Mouse (Mus musculus) liver, postnatal 0 days (tissue): ENCODE results near the gene Gm20390. TPM values are rescaled to one million over a fixed set of nuclear protein-coding genes. Genes with fewer than 3 reads are reported as not detected.

Experiments
- ATAC-seq: fragments of 200-750 bp; cut with Nextera tagmentation; 2 replicates; pipeline ENCODE4 v1.8.0; 2017; ENCODE audit warnings: mild to moderate bottlenecking, moderate library complexity
- DNase-seq: peaks from one replicate; pipeline ENCODE4 v3.0.0-alpha.2; 2016
- H3K27ac ChIP-seq: fragments of 300-500 bp; sonication (generic); 2 replicates; pipeline ENCODE4 v1.5.1; 2014; ENCODE audit warnings: antibody characterized with exemption, moderate library complexity, mild to moderate bottlenecking, low read depth
- H3K27me3 ChIP-seq: fragments of 300-500 bp; sonication (generic); 2 replicates; pipeline ENCODE4 v1.6.1; 2014; ENCODE audit warnings: low read length, control low read depth, mixed read lengths; ENCODE audit not compliant: insufficient read depth
- H3K36me3 ChIP-seq: fragments of 300-500 bp; sonication (generic); replicated peaks from 2 replicates; pipeline ENCODE4 v1.6.1; 2014; ENCODE audit warnings: mild to moderate bottlenecking, control low read depth, low read length, moderate library complexity, mixed read lengths; ENCODE audit not compliant: insufficient read depth
- H3K4me1 ChIP-seq: fragments of 300-500 bp; sonication (generic); 2 replicates; pipeline ENCODE4 v1.6.1; 2014; ENCODE audit warnings: antibody characterized with exemption, mild to moderate bottlenecking, control low read depth; ENCODE audit not compliant: insufficient read depth
- H3K4me2 ChIP-seq: fragments of 300-500 bp; sonication (generic); 2 replicates; pipeline ENCODE4 v1.6.1; 2014; ENCODE audit warnings: low read depth, mild to moderate bottlenecking, low read length, moderate library complexity, mixed read lengths
- H3K4me3 ChIP-seq: fragments of 300-500 bp; sonication (generic); 2 replicates; pipeline ENCODE4 v1.5.1; 2014; ENCODE audit warnings: low read depth, low read length
- H3K9ac ChIP-seq: fragments of 300-500 bp; sonication (generic); replicated peaks from 2 replicates; pipeline ENCODE4 v1.6.1; 2014; ENCODE audit warnings: mild to moderate bottlenecking, moderate library complexity
- H3K9me3 ChIP-seq: fragments of 300-500 bp; sonication (generic); 2 replicates; pipeline ENCODE4 v1.6.1; 2016; ENCODE audit warnings: mild to moderate bottlenecking, control low read depth, low read length, mixed read lengths
- CTCF ChIP-seq: sonication (generic); IDR thresholded peaks from 2 replicates; pipeline ENCODE4 v1.5.1; 2016; ENCODE audit warnings: antibody characterized with exemption, low read depth
- EP300 ChIP-seq: IDR thresholded peaks from 2 replicates; pipeline ENCODE4 v1.6.1; 2016; ENCODE audit warnings: antibody characterized with exemption, low read depth, mild to moderate bottlenecking
- WGBS: fragments of 180-500 bp; shearing (Covaris S2); extraction: QIAGEN DNeasy Blood & Tissue Kit; methylation state at CpG from one replicate; pipeline ENCODE4 v1.1.7; 2014; ENCODE audit not compliant: insufficient replicate concordance; 5-methylcytosine and 5-hydroxymethylcytosine counted together
- polyA plus RNA-seq: library from polyadenylated mRNA; unstranded; fragments of >200 nt; fragmentation: Nextera tagmentation; extraction: Ambion mirVana; gene quantifications from 2 replicates; pipeline ENCODE4 v1.2.1, GENCODE M21; 2015

Gene Gm20390
- polyA plus RNA-seq, 1 experiment from 2014 or later = 158 TPM

- peaks cover 51% of the 10 kb centered on the region for H3K36me3 ChIP-seq
Measured at GRCm38 (mm10) chr11:93908829-93909228, 59.3 kb downstream of the Gm20390 start.

GRCm38 (mm10) chr11:93907839-93908238, 60.3 kb downstream of the Gm20390 start:
- ATAC-seq (no peak), DNase-seq (no peak)
- WGBS = 64% methylated on average over 3 of the region's 3 CpGs
- TF ChIP-seq CTCF (no peak), EP300 (no peak)
- peaks cover 4% of the 10 kb centered on the region; the same call in 1 of the 2 replicates for H3K4me1 ChIP-seq
- H3K9me3 ChIP-seq = no peaks in the 10 kb centered on the region
- H3K27ac ChIP-seq = no peak overlapping the region
- no peak overlapping the region for H3K4me3 ChIP-seq
- no peak overlapping the region for H3K4me2 ChIP-seq
- no peak overlapping the region for H3K9ac ChIP-seq
- peaks cover 44% of the 10 kb centered on the region for H3K36me3 ChIP-seq
- no peaks in the 10 kb centered on the region for H3K27me3 ChIP-seq

More at GRCm38 (mm10) chr11:93908829-93909228, 59.3 kb downstream of the Gm20390 start:
- 79% methylated on average over 9 of the region's 9 CpGs for WGBS
- Histone ChIP-seq H3K4me2 (no peak overlapping the region), H3K4me1 (peaks cover 4% of the 10 kb centered on the region; the same call in 1 of the 2 replicates), H3K4me3 (no peak overlapping the region), H3K27ac (no peak overlapping the region), H3K9ac (no peak overlapping the region), H3K27me3 (no peaks in the 10 kb centered on the region), H3K9me3 (no peaks in the 10 kb centered on the region)
- ATAC-seq (no peak), DNase-seq (no peak)
- TF ChIP-seq EP300 = no peak
- no peak for TF ChIP-seq CTCF

GRCm38 (mm10) chr11:93906834-93907233, 61.3 kb downstream of the Gm20390 start:
- H3K27me3 ChIP-seq = no peaks in the 10 kb centered on the region
- H3K9ac ChIP-seq = no peak overlapping the region
- H3K36me3 ChIP-seq = peaks cover 43% of the 10 kb centered on the region
- no peak overlapping the region for H3K27ac ChIP-seq
- DNase-seq = no peak
- WGBS = 64% methylated on average over 4 of the region's 4 CpGs
- H3K4me1 ChIP-seq = peaks cover 4% of the 10 kb centered on the region; the same call in 1 of the 2 replicates
- no peak for ATAC-seq
- H3K4me3 ChIP-seq = no peak overlapping the region
- H3K4me2 ChIP-seq = no peak overlapping the region
- no peak for TF ChIP-seq EP300
- TF ChIP-seq CTCF = no peak
- no peaks in the 10 kb centered on the region for H3K9me3 ChIP-seq

Other genes starting within 250 kb of the Gm20390 start
- 9.1 and 9.9 TPM in 2 replicates for gene Utp18, start 82.5 kb downstream of the Gm20390 start, polyA plus RNA-seq
- gene Mbtd1, start 82.4 kb downstream of the Gm20390 start, polyA plus RNA-seq = 4.5 and 5.2 TPM in 2 replicates
- gene Nme2, start 12.0 kb downstream of the Gm20390 start, polyA plus RNA-seq = 166 and 188 TPM in 2 replicates
- gene Nme1, start 228 bp upstream of the Gm20390 start, polyA plus RNA-seq = 73.5 and 84.8 TPM in 2 replicates
- 21.3 and 22.8 TPM in 2 replicates for gene Spag9, start 27.8 kb upstream of the Gm20390 start, polyA plus RNA-seq
- 47.8 and 53.1 TPM in 2 replicates for gene Tob1, start 243.2 kb upstream of the Gm20390 start, polyA plus RNA-seq